Mouse (Mus musculus) adrenal gland, adult 18-20 months (tissue): Measurements from ENCODE around the gene Mansc1. TPM values are rescaled to one million over a fixed set of nuclear protein-coding genes. Genes with fewer than 3 reads are reported as not detected.

Experiments
- DNase-seq, 2 experiments: peaks; one replicate each; pipeline ENCODE4 v3.0.0; 2021 to 2022; ENCODE audit warnings: low spot score in 2 of 2
- total RNA-seq, 2 experiments: library from RNA; stranded (reverse); gene quantifications; 1 replicate in 1 of 2; 2 replicates in 1 of 2; pipeline ENCODE4 v1.2.3; 2021

The Mansc1 gene
- total RNA-seq, 2 experiments from 2014 or later, result 3.3 to 4.5 TPM

GRCm38 (mm10) chr6:134639900-134640299 is 7.6 kb upstream of the Mansc1 start:
- DNase-seq, result no peak

- DNase-seq, result no peak
These were observed 6.9 kb upstream of the Mansc1 start, which contains the start of gene Borcs5 for GRCm38 (mm10) chr6:134639210-134639609. Gene Borcs5, plus strand, starts transcription at chr6:134639510.

- no peak for DNase-seq
These were observed 4.2 kb upstream of the Mansc1 start for GRCm38 (mm10) chr6:134636476-134636875.

GRCm38 (mm10) chr6:134633553-134633952 is 1.3 kb upstream of the Mansc1 start:
- DNase-seq, result no peak

DNA sequence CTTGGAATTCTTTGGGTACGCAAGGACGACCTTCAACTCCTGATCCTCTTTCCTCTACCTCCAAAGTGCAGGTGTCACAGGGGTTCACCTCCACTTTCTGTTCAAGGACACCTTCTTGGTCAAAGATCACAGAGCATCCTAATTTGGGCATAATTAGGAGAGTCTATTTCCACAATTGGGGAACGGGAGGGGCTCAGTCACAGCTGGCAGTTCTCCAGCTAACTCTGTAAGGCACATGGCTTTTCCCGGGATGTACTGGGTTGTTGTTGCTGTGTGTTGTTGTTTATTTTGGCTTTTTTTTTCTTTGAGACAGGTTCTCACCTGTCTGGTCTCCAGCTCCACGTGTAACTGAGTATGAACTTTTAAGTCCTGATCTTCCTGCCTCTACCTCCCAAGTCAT is 468 bp upstream of the Mansc1 start:
- no peak for DNase-seq

- no peak for DNase-seq
These were observed 1.8 kb downstream of the Mansc1 start for GRCm38 (mm10) chr6:134630447-134630846.

DNA sequence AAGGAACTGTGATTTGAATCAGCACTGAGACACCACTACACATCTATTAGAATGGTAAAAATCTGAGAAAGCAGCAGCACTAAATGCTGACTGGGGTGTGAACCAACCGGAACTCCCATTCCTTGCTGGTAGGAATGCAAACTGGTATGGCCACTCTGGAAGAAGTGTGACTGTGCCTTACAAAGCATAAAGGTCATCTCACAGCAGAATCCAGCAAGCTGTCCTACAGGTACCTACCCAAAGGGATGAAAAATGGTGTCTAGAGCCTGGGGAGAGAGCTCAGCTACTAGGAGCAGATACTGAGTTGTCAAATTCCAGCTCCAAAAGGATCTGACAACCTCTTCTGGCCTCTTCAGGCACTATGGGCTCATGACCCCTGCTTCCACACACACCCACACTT is 5.7 kb downstream of the Mansc1 start:
- DNase-seq, result no peak

DNA sequence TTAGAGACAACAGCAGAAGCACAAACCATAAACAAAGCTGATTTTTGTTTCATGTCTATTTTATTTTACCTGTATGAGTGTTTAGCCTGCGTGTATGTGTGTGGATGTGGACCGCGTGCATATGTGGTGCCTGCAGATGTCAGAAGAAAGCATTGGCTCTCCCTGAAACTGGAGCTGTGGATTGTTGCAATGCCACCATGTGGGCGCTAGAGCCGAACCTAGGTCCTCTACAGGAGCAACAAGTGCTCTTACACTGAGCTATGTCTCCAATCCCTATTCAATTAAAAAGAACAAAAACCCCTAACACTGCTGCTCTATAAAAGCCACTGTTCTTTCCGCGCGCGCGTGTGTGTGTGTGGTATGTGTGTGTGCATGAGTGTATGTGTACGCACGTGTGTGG is 6.9 kb downstream of the Mansc1 start:
- DNase-seq, result no peak

GRCm38 (mm10) chr6:134621552-134621949 is 10.7 kb downstream of the Mansc1 start:
- no peak for DNase-seq

GRCm38 (mm10) chr6:134620846-134621551 is 11.3 kb downstream of the Mansc1 start:
- DNase-seq, result no peak

DNA sequence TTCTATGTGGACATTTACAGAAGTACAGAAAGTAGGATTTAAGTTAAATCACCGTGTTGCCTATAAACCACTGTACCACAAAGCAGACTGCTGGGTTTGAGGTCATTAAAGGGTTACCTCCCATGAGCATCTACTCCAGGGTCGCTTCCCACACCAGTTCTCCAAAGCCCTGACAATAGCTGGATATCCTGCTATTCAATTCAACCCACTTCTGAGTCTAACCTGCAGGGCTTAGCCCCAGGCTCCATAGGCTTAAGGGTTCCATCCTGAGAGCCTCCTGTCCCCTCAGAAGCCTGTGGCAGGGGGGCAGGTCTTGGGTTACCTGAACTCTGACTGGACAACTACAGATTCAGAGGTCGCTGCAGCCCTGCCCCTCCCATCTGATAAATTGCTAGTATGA is 12.2 kb downstream of the Mansc1 start:
- DNase-seq, result no peak

DNA sequence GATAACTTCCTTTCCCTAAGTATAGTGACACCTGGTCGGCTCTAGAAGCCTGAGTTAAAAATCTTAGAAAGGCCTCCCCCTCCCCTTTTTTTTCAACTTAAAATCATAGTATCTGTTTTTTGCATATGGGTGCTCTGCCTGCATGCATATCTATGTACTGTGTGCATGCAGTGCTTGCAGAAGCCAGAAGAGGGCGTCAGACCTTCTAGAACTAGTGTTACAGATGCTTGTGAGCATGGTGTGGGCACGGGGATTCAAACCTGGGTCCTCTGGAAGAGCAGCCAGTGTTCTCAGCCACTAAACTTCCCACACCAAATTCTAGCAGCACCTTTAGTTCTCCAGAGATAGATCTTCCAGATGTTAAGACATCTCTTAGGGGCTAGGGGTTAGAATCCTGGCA is 14.7 kb downstream of the Mansc1 start:
- no peak for DNase-seq

GRCm38 (mm10) chr6:134614723-134615648 is 17.3 kb downstream of the Mansc1 start:
- peak; percentile 84 to 90 for DNase-seq

GRCm38 (mm10) chr6:134614322-134614721 is 18.0 kb downstream of the Mansc1 start:
- DNase-seq, result no peak

GRCm38 (mm10) chr6:134611896-134612295 is 20.4 kb downstream of the Mansc1 start:
- DNase-seq, result no peak

DNA sequence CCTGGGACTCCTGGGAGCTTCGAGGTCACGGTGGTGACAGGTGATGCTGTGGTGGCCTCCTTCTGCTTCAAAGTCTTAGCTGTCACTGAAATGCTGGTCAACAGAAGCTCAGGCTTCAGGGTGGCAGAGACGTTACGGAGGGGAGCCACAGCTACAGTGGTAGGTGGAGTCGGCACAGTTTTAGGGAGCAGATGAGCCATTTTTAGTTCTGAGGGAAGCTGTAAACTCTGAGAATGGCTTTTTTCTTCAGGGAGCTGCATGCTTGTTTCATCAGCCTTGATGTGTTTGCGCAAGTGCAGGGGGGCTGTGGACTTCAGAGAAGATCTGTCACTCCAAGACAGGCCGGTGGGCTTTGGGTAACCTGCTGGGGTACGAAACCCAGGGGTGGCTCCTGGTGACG is 21.9 kb downstream of the Mansc1 start:
- DNase-seq, result no peak

- DNase-seq, result no peak
These were observed 25.1 kb downstream of the Mansc1 start for GRCm38 (mm10) chr6:134606949-134607746.

GRCm38 (mm10) chr6:134606540-134606939 is 25.7 kb downstream of the Mansc1 start:
- DNase-seq, result no peak

- DNase-seq, result no peak
These were observed 27.1 kb downstream of the Mansc1 start for GRCm38 (mm10) chr6:134605196-134605595.

DNA sequence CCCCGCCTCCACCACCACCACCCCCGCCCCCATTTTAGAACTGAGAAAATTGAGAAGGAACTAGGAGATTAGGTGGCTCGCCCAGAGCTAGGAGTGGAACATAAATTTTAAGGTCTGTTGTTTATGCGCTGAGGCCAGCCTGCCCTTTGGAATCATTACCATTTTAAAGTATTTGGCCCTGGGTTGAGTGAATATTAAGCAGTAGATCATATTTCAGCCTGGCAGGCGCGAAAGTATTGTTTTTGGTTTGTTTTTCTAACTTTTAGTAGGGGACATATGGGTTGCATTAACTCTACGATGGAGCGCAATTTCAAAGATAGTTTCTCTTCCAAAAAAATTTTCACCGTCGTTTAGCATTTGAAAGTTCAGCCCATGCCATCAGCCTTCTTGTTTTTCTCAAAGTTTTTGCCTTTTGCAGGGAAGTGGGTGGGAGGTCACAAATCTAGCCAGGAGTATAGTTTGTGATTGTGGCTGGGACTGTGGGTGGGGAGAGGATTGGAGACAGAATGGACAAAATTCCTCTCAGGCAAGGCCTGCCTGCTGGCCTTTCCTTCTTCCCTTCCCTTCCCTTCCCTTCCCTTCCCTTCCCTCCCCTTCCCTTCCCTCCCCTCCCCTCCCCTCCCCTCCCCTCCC is 29.8 kb downstream of the Mansc1 start:
- DNase-seq, result no peak

- DNase-seq, result no peak
These were observed 30.5 kb downstream of the Mansc1 start for GRCm38 (mm10) chr6:134601766-134602165.
